Mouse (Mus musculus) gastrocnemius, adult 2 months (tissue): Measurements from ENCODE around the gene Zfp668. TPM values are rescaled to one million over a fixed set of nuclear protein-coding genes. Genes with fewer than 3 reads are reported as not detected.

Experiments
- DNase-seq: peaks from one replicate; pipeline ENCODE4 v3.0.0; 2022
- H3K27ac ChIP-seq: fragments of 200-600 bp; 2 replicates; pipeline ENCODE4 v1.8.1; 2022; ENCODE audit warnings: mild to moderate bottlenecking
- H3K4me3 ChIP-seq: fragments of 200-600 bp; 2 replicates; pipeline ENCODE4 v1.8.1; 2022; ENCODE audit warnings: mild to moderate bottlenecking, moderate library complexity
- CTCF ChIP-seq: fragments of 200-600 bp; IDR thresholded peaks from 2 replicates; pipeline ENCODE4 v1.8.1; 2022; ENCODE audit warnings: antibody characterized with exemption, mild to moderate bottlenecking, moderate library complexity
- intact Hi-C: fragments of 180-260 bp; cut with DNase I; formaldehyde crosslinking; loops from one replicate; pipeline ENCODE4 v1.15.1; 2025
- long read RNA-seq, 2 experiments: library from polyadenylated mRNA; stranded (forward); transcript quantifications; one replicate each; pipeline ENCODE4 v2.0.0; 2021
- total RNA-seq, 2 experiments: library from RNA; stranded (reverse); gene quantifications; 2 replicates each; pipeline ENCODE4 v1.2.3; 2021

Gene Zfp668
- 1 to 10 TPM; 3.3 to 5.0 TPM for total RNA-seq
- long read RNA-seq, experiment 1, full-length matches to known transcripts = 3 of 5 reads
- long read RNA-seq, experiment 1, partial matches to known transcripts = 1 of 5 reads
- long read RNA-seq, experiment 1, other reads (novel, unspliced or antisense) = 1 of 5 reads
- long read RNA-seq, experiment 2, full-length matches to known transcripts = 3 of 5 reads
- long read RNA-seq, experiment 2, partial matches to known transcripts = 0 of 5 reads
- long read RNA-seq, experiment 2, other reads (novel, unspliced or antisense) = 2 of 5 reads

- no peak for TF ChIP-seq CTCF
- intact Hi-C loops = loop anchor here (5.0 kb wide), 1 partner anchor 36 kb away; the partner anchor contains the start of gene Kat8
These were observed at the start of gene Zfp668 for GRCm38 (mm10) chr7:127876467-127877348. Gene Zfp668, minus strand, starts transcription at chr7:127876828.

GRCm38 (mm10) chr7:127926066-127926465 lies 49.4 kb upstream of the Zfp668 start:
- Histone ChIP-seq H3K27ac (no peak overlapping the region), H3K4me3 (no peak overlapping the region)
- intact Hi-C loops = no loop called here
- no peak for DNase-seq
- TF ChIP-seq CTCF = no peak

More at GRCm38 (mm10) chr7:127876467-127877348, at the start of gene Zfp668:
- DNase-seq = peak; percentile 94
- Histone ChIP-seq H3K27ac (peak within 1 kb of the TSS; percentile 99), H3K4me3 (peak within 1 kb of the TSS; percentile 96)

- H3K4me3 ChIP-seq = no peak overlapping the region
- DNase-seq = no peak
- intact Hi-C loops = no loop called here
- no peak for TF ChIP-seq CTCF
- H3K27ac ChIP-seq = no peak overlapping the region
These were observed 48.6 kb upstream of the Zfp668 start for GRCm38 (mm10) chr7:127925252-127925651.

- intact Hi-C loops = no loop called here
- H3K27ac ChIP-seq = no peak overlapping the region
- no peak for DNase-seq
- TF ChIP-seq CTCF = no peak
- no peak overlapping the region for H3K4me3 ChIP-seq
These were observed 47.1 kb upstream of the Zfp668 start for GRCm38 (mm10) chr7:127923714-127924113.

- intact Hi-C loops = no loop called here
- peak overlapping the region; percentile 25; the same call in 1 of the 2 replicates for H3K27ac ChIP-seq
- no peak overlapping the region for H3K4me3 ChIP-seq
- DNase-seq = no peak
- TF ChIP-seq CTCF = no peak
These were observed 46.0 kb upstream of the Zfp668 start for GRCm38 (mm10) chr7:127922451-127923275.

- no peak overlapping the region for H3K4me3 ChIP-seq
- no peak overlapping the region for H3K27ac ChIP-seq
- intact Hi-C loops = no loop called here
- peak; percentile 45 for TF ChIP-seq CTCF
- no peak for DNase-seq
These were observed 44.9 kb upstream of the Zfp668 start for GRCm38 (mm10) chr7:127921516-127921915.

- Histone ChIP-seq H3K4me3 (no peak overlapping the region), H3K27ac (no peak overlapping the region)
- DNase-seq = no peak
- peak; percentile 51 for TF ChIP-seq CTCF
- intact Hi-C loops = no loop called here
These were observed 42.7 kb upstream of the Zfp668 start for GRCm38 (mm10) chr7:127919290-127919689.

GRCm38 (mm10) chr7:127918203-127918602 lies 41.6 kb upstream of the Zfp668 start:
- intact Hi-C loops = no loop called here
- Histone ChIP-seq H3K27ac (no peak overlapping the region), H3K4me3 (no peak overlapping the region)
- DNase-seq = no peak
- peak; percentile 55 for TF ChIP-seq CTCF

GRCm38 (mm10) chr7:127915293-127915692 lies 38.7 kb upstream of the Zfp668 start:
- Histone ChIP-seq H3K27ac (no peak overlapping the region), H3K4me3 (no peak overlapping the region)
- TF ChIP-seq CTCF = no peak
- DNase-seq = no peak
- intact Hi-C loops = no loop called here

GRCm38 (mm10) chr7:127912938-127913337 lies 36.3 kb upstream of the Zfp668 start:
- TF ChIP-seq CTCF = no peak
- peak overlapping the region; percentile 98 for H3K27ac ChIP-seq
- intact Hi-C loops = loop anchor here (2.0 to 5.0 kb wide), 2 partner anchors 22 to 36 kb away; partner anchors contain the start of genes Zfp646 and Zfp668
- H3K4me3 ChIP-seq = peak overlapping the region; percentile 88
- no peak for DNase-seq

- intact Hi-C loops = loop anchor here (2.0 to 5.0 kb wide), 2 partner anchors 22 to 35 kb away; partner anchors contain the start of genes Zfp646 and Zfp668
- H3K27ac ChIP-seq = peak within 1 kb of the TSS; percentile 98
- DNase-seq = peak; percentile 93
- no peak for TF ChIP-seq CTCF
- H3K4me3 ChIP-seq = peak within 1 kb of the TSS; percentile 88
These were observed 35.7 kb upstream of the Zfp668 start, which contains the start of gene Kat8 for GRCm38 (mm10) chr7:127912190-127912871. Gene Kat8, plus strand, starts transcription at chr7:127912516.
